In the genomic region with DNA sequence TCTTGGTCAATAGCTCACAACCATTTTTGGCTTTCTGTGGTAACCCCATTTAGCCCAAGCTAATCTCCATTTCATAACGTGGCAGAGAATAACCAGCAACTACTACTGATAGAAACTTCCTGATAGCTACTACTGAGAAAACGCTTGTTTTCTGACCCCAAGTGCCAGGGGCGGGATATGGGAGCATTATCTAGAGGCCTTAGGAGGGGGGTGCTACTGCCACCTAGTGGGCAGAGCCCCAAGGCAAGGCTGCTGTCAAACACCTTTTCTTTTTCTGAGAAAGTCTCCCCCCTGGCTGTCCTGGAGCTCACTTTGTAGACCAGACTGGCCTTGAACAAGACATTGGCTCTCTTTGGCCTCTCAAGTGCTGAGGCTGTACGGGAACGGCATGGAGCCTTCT, we compare ENCODE assay signal across 8 mouse cellular contexts. TPM values are rescaled to one million over a fixed set of nuclear protein-coding genes. Genes with fewer than 3 reads are reported as not detected.
DNase-seq lines count a peak whose midpoint lies in the region; ATAC-seq and TF ChIP-seq lines count a peak whose summit lies in the region.

No protein-coding gene starts in this region.

- TF ChIP-seq POLR2A in embryonic fibroblast, embryonic 13.5 days (IDR thresholded peaks at IDR 0.05; ENCODE audit: low read depth, low read length), result no peak

- H3K9ac ChIP-seq in heart, embryonic 11.5 days (ENCODE audit: low read depth, low read length), result peak overlapping the region; percentile 86
- peak overlapping the region; percentile 45 for H3K9ac ChIP-seq in kidney, embryonic 16.5 days (replicated peaks; ENCODE audit: low read length)
- peak overlapping the region; percentile 70 for H3K9ac ChIP-seq in liver, embryonic 14.5 days (replicated peaks)
- no peak overlapping the region for H3K9ac ChIP-seq in stomach, embryonic 15.5 days

- H3K4me1 ChIP-seq in embryonic fibroblast, embryonic 13.5 days (ENCODE audit: control insufficient read depth, insufficient read depth, low read length), result peaks cover 7% of the 10 kb centered on the region; the same call in 1 of the 2 replicates
- H3K4me1 ChIP-seq in heart, embryonic 11.5 days (ENCODE audit: control insufficient read depth, insufficient read depth, low read length), result peaks cover 9% of the 10 kb centered on the region
- peaks cover 9% of the 10 kb centered on the region for H3K4me1 ChIP-seq in kidney, embryonic 16.5 days (ENCODE audit: insufficient read depth, low read length)
- H3K4me1 ChIP-seq in liver, embryonic 14.5 days (replicated peaks; ENCODE audit: control insufficient read depth in 2 of 2, insufficient read depth in 2 of 2, low read length in 1 of 2), result peaks cover 5 to 13% of the 10 kb centered on the region in 2 experiments
- H3K4me1 ChIP-seq in stomach, embryonic 15.5 days, result peaks cover 10% of the 10 kb centered on the region

- peaks cover 28% of the 10 kb centered on the region for H3K36me3 ChIP-seq in heart, embryonic 11.5 days (ENCODE audit: control insufficient read depth, insufficient read depth, low read length)
- H3K36me3 ChIP-seq in kidney, embryonic 16.5 days (ENCODE audit: insufficient read depth, low read length), result peaks cover 35% of the 10 kb centered on the region
- H3K36me3 ChIP-seq in liver, embryonic 14.5 days (replicated peaks; ENCODE audit: control insufficient read depth, insufficient read depth, low read depth), result peaks cover 39% of the 10 kb centered on the region
- H3K36me3 ChIP-seq in stomach, embryonic 15.5 days, result peaks cover 30% of the 10 kb centered on the region

- no peaks in the 10 kb centered on the region for H3K27me3 ChIP-seq in heart, embryonic 11.5 days (ENCODE audit: control insufficient read depth, insufficient read depth, low read length)
- H3K27me3 ChIP-seq in kidney, embryonic 16.5 days (ENCODE audit: insufficient read depth, low read length), result no peaks in the 10 kb centered on the region; the same call in 1 of the 2 replicates
- no peaks in the 10 kb centered on the region for H3K27me3 ChIP-seq in liver, embryonic 14.5 days (ENCODE audit: control insufficient read depth, insufficient read depth, low read length)
- no peaks in the 10 kb centered on the region for H3K27me3 ChIP-seq in stomach, embryonic 15.5 days (replicated peaks)

- peak; percentile 90 to 91 for DNase-seq in B cell, adult 2 months
- DNase-seq in adrenal gland, postnatal 4 days (ENCODE audit: low spot score in 2 of 2), result peak; percentile 42 to 63
- peak; percentile 81 to 85 (median 85) for DNase-seq in liver, embryonic 14.5 days (ENCODE audit: low read depth in 3 of 3, low spot score in 3 of 3)
- DNase-seq in neural tube, embryonic 10.5 days (ENCODE audit: extremely low spot score, low spot score), result peak; percentile 70

- WGBS in heart, embryonic 11.5 days (ENCODE audit: insufficient replicate concordance), result 1% methylated on average over 5 of the region's 5 CpGs
- 1% methylated on average over 5 of the region's 5 CpGs for WGBS in kidney, embryonic 16.5 days
- 0% methylated on average over 5 of the region's 5 CpGs for WGBS in liver, embryonic 14.5 days (ENCODE audit: insufficient replicate concordance)
- WGBS in stomach, embryonic 15.5 days, result 0% methylated on average over 5 of the region's 5 CpGs

- peak overlapping the region; percentile 84 for H3K4me2 ChIP-seq in heart, embryonic 11.5 days
- peak overlapping the region; percentile 71 for H3K4me2 ChIP-seq in kidney, embryonic 16.5 days (replicated peaks; ENCODE audit: low read depth, low read length)
- peak overlapping the region; percentile 79 for H3K4me2 ChIP-seq in liver, embryonic 14.5 days (ENCODE audit: low read depth)
- H3K4me2 ChIP-seq in stomach, embryonic 15.5 days, result peak overlapping the region; percentile 75

- H3K4me3 ChIP-seq in embryonic fibroblast, embryonic 13.5 days (ENCODE audit: insufficient read depth, low read length), result peak overlapping the region; percentile 98
- peak overlapping the region; percentile 84 for H3K4me3 ChIP-seq in heart, embryonic 11.5 days (ENCODE audit: low read depth, low read length)
- H3K4me3 ChIP-seq in kidney, embryonic 16.5 days (ENCODE audit: low read length), result peak overlapping the region; percentile 81
- peak overlapping the region; percentile 73 to 82 for H3K4me3 ChIP-seq in liver, embryonic 14.5 days (ENCODE audit: insufficient read depth in 1 of 2, low read depth in 2 of 2, low read length in 2 of 2)
- H3K4me3 ChIP-seq in stomach, embryonic 15.5 days (replicated peaks), result peak overlapping the region; percentile 93

- no peak for TF ChIP-seq EP300 in liver, embryonic 14.5 days (IDR thresholded peaks at IDR 0.05; ENCODE audit: low read depth)

- 0 out of 2 replicates have a peak, but pooled peaks have one; percentile 19 for ATAC-seq in heart, embryonic 11.5 days (replicated peaks; ENCODE audit: insufficient number of reproducible peaks, low FRiP score, low TSS enrichment)
- ATAC-seq in kidney, embryonic 16.5 days (ENCODE audit: low FRiP score, low TSS enrichment), result no peak
- peak; percentile 60 for ATAC-seq in liver, embryonic 14.5 days (ENCODE audit: insufficient read depth)
- ATAC-seq in stomach, embryonic 15.5 days (ENCODE audit: insufficient read depth, low FRiP score, low read depth), result 0 out of 2 replicates have a peak, but pooled peaks have one; percentile 51

- peak; percentile 52; the same call in 1 of the 2 replicates for TF ChIP-seq CTCF in embryonic fibroblast, embryonic 13.5 days (IDR thresholded peaks at IDR 0.05; ENCODE audit: borderline replicate concordance, insufficient read depth, low read length)
- peak; percentile 97 for TF ChIP-seq CTCF in liver, embryonic 14.5 days (IDR thresholded peaks at IDR 0.05; ENCODE audit: low read depth)

- no peaks in the 10 kb centered on the region; the same call in 1 of the 2 replicates for H3K9me3 ChIP-seq in heart, embryonic 11.5 days (replicated peaks; ENCODE audit: control insufficient read depth, low read length)
- H3K9me3 ChIP-seq in kidney, embryonic 16.5 days (ENCODE audit: low read length), result peaks cover 3% of the 10 kb centered on the region; the same call in 1 of the 2 replicates
- no peaks in the 10 kb centered on the region for H3K9me3 ChIP-seq in liver, embryonic 14.5 days (ENCODE audit: control insufficient read depth, low read length)
- no peaks in the 10 kb centered on the region for H3K9me3 ChIP-seq in stomach, embryonic 15.5 days

- H3K27ac ChIP-seq in embryonic fibroblast, embryonic 13.5 days (ENCODE audit: insufficient read depth, low read length), result no peak overlapping the region
- no peak overlapping the region for H3K27ac ChIP-seq in heart, embryonic 11.5 days (ENCODE audit: low read depth, low read length)
- H3K27ac ChIP-seq in kidney, embryonic 16.5 days (ENCODE audit: low read length), result no peak overlapping the region; the same call in 1 of the 2 replicates
- H3K27ac ChIP-seq in liver, embryonic 14.5 days, result peak overlapping the region; percentile 61
- no peak overlapping the region for H3K27ac ChIP-seq in stomach, embryonic 15.5 days

RNA-seq across cellular contexts. Expression of gene Cox6a1, which starts 1.2 kb away (rescaled TPM):
- total RNA-seq in adrenal gland, postnatal 4 days (2021), result 100 to 1,000 TPM; 720 to 752 TPM
- polyA plus RNA-seq in embryonic fibroblast, embryonic 13.5 days (2011; ENCODE audit: insufficient read length, low read depth, missing spikeins), result 280 and 336 TPM in 2 replicates
- 1,289 and 1,331 TPM in 2 replicates for polyA plus RNA-seq in heart, embryonic 11.5 days (2014; fragmentation: Nextera tagmentation; extraction: Ambion mirVana)
- polyA plus RNA-seq in kidney, embryonic 16.5 days (2015; fragmentation: Nextera tagmentation; extraction: Ambion mirVana), result 1,046 and 1,071 TPM in 2 replicates
- polyA plus RNA-seq in liver, embryonic 14.5 days (2012; rRNA removed), result 747 and 780 TPM in 2 replicates
- polyA plus RNA-seq in liver, embryonic 14.5 days (2014; fragmentation: Nextera tagmentation; extraction: Ambion mirVana), result 731 and 761 TPM in 2 replicates
- 1,002 and 1,095 TPM in 2 replicates for polyA plus RNA-seq in stomach, embryonic 15.5 days (2015; fragmentation: Nextera tagmentation; extraction: Ambion mirVana)

RNA-seq across cellular contexts. Expression of gene Triap1, which starts 6.5 kb away (rescaled TPM):
- total RNA-seq in adrenal gland, postnatal 4 days (2021), result 10 to 100 TPM; 35.1 to 39.6 TPM
- 20.4 and 20.5 TPM in 2 replicates for polyA plus RNA-seq in embryonic fibroblast, embryonic 13.5 days (2011; ENCODE audit: insufficient read length, low read depth, missing spikeins)
- polyA plus RNA-seq in heart, embryonic 11.5 days (2014; fragmentation: Nextera tagmentation; extraction: Ambion mirVana), result 40.4 and 43.9 TPM in 2 replicates
- polyA plus RNA-seq in kidney, embryonic 16.5 days (2015; fragmentation: Nextera tagmentation; extraction: Ambion mirVana), result 56.3 and 58.5 TPM in 2 replicates
- 11.0 and 15.4 TPM in 2 replicates for polyA plus RNA-seq in liver, embryonic 14.5 days (2012; rRNA removed)
- 28.9 and 30.8 TPM in 2 replicates for polyA plus RNA-seq in liver, embryonic 14.5 days (2014; fragmentation: Nextera tagmentation; extraction: Ambion mirVana)
- 52.0 and 58.1 TPM in 2 replicates for polyA plus RNA-seq in stomach, embryonic 15.5 days (2015; fragmentation: Nextera tagmentation; extraction: Ambion mirVana)

RNA-seq across cellular contexts. Expression of gene Gatc, which starts 6.6 kb away (rescaled TPM):
- total RNA-seq in adrenal gland, postnatal 4 days (2021), result 10 to 100 TPM; 19.1 to 20.3 TPM
- polyA plus RNA-seq in embryonic fibroblast, embryonic 13.5 days (2011; ENCODE audit: insufficient read length, low read depth, missing spikeins), result 13.6 and 18.7 TPM in 2 replicates
- 27.0 and 31.0 TPM in 2 replicates for polyA plus RNA-seq in heart, embryonic 11.5 days (2014; fragmentation: Nextera tagmentation; extraction: Ambion mirVana)
- polyA plus RNA-seq in kidney, embryonic 16.5 days (2015; fragmentation: Nextera tagmentation; extraction: Ambion mirVana), result 25.2 and 32.0 TPM in 2 replicates
- polyA plus RNA-seq in liver, embryonic 14.5 days (2012; rRNA removed), result 11.6 and 12.5 TPM in 2 replicates
- 13.6 and 15.4 TPM in 2 replicates for polyA plus RNA-seq in liver, embryonic 14.5 days (2014; fragmentation: Nextera tagmentation; extraction: Ambion mirVana)
- polyA plus RNA-seq in stomach, embryonic 15.5 days (2015; fragmentation: Nextera tagmentation; extraction: Ambion mirVana), result 23.0 and 26.6 TPM in 2 replicates

RNA-seq across cellular contexts. Expression of gene Srsf9, which starts 20.6 kb away (rescaled TPM):
- 10 to 100 TPM; 83.9 to 87.4 TPM for total RNA-seq in adrenal gland, postnatal 4 days (2021)
- polyA plus RNA-seq in embryonic fibroblast, embryonic 13.5 days (2011; ENCODE audit: insufficient read length, low read depth, missing spikeins), result 90.7 and 96.9 TPM in 2 replicates
- polyA plus RNA-seq in heart, embryonic 11.5 days (2014; fragmentation: Nextera tagmentation; extraction: Ambion mirVana), result 140 and 149 TPM in 2 replicates
- 208 and 258 TPM in 2 replicates for polyA plus RNA-seq in kidney, embryonic 16.5 days (2015; fragmentation: Nextera tagmentation; extraction: Ambion mirVana)
- polyA plus RNA-seq in liver, embryonic 14.5 days (2012; rRNA removed), result 31.8 and 46.2 TPM in 2 replicates
- 81.6 and 93.6 TPM in 2 replicates for polyA plus RNA-seq in liver, embryonic 14.5 days (2014; fragmentation: Nextera tagmentation; extraction: Ambion mirVana)
- 233 and 262 TPM in 2 replicates for polyA plus RNA-seq in stomach, embryonic 15.5 days (2015; fragmentation: Nextera tagmentation; extraction: Ambion mirVana)

RNA-seq across cellular contexts. Expression of gene Dynll1, which starts 46.8 kb away (rescaled TPM):
- total RNA-seq in adrenal gland, postnatal 4 days (2021), result 100 to 1,000 TPM; 219 to 273 TPM
- 572 and 612 TPM in 2 replicates for polyA plus RNA-seq in embryonic fibroblast, embryonic 13.5 days (2011; ENCODE audit: insufficient read length, low read depth, missing spikeins)
- polyA plus RNA-seq in heart, embryonic 11.5 days (2014; fragmentation: Nextera tagmentation; extraction: Ambion mirVana), result 1,523 and 1,540 TPM in 2 replicates
- polyA plus RNA-seq in kidney, embryonic 16.5 days (2015; fragmentation: Nextera tagmentation; extraction: Ambion mirVana), result 1,559 and 1,634 TPM in 2 replicates
- polyA plus RNA-seq in liver, embryonic 14.5 days (2012; rRNA removed), result 63.0 and 152 TPM in 2 replicates
- 636 and 642 TPM in 2 replicates for polyA plus RNA-seq in liver, embryonic 14.5 days (2014; fragmentation: Nextera tagmentation; extraction: Ambion mirVana)
- polyA plus RNA-seq in stomach, embryonic 15.5 days (2015; fragmentation: Nextera tagmentation; extraction: Ambion mirVana), result 1,324 and 1,567 TPM in 2 replicates
